Mouse (Mus musculus) midbrain, embryonic 12.5 days (tissue): ENCODE data around the gene Mal. TPM values are rescaled to one million over a fixed set of nuclear protein-coding genes. Genes with fewer than 3 reads are reported as not detected.
A peak's percentile ranks its signal among the peaks of the same experiment; 100 is the strongest.

Experiments
- ATAC-seq: fragments of 200-750 bp; cut with Nextera tagmentation; 2 replicates; pipeline ENCODE4 v1.8.0; 2017; ENCODE audit warnings: low read depth, moderate TSS enrichment, moderate library complexity; ENCODE audit not compliant: low FRiP score
- H3K27ac ChIP-seq: fragments of 300-500 bp; sonication (generic); replicated peaks from 2 replicates; pipeline ENCODE4 v1.5.1; 2016; ENCODE audit warnings: mild to moderate bottlenecking
- H3K27me3 ChIP-seq: fragments of 300-500 bp; sonication (generic); 2 replicates; pipeline ENCODE4 v1.6.1; 2016; ENCODE audit warnings: mild to moderate bottlenecking
- H3K36me3 ChIP-seq: fragments of 300-500 bp; sonication (generic); 2 replicates; pipeline ENCODE4 v1.6.1; 2016
- H3K4me1 ChIP-seq: fragments of 300-500 bp; sonication (generic); 2 replicates; pipeline ENCODE4 v1.6.1; 2016
- H3K4me2 ChIP-seq: fragments of 300-500 bp; sonication (generic); replicated peaks from 2 replicates; pipeline ENCODE4 v1.6.1; 2016; ENCODE audit warnings: mild to moderate bottlenecking, moderate library complexity
- H3K4me3 ChIP-seq: fragments of 300-500 bp; sonication (generic); 2 replicates; pipeline ENCODE4 v1.5.1; 2016; ENCODE audit warnings: mild to moderate bottlenecking
- H3K9ac ChIP-seq: fragments of 300-500 bp; sonication (generic); replicated peaks from 2 replicates; pipeline ENCODE4 v1.6.1; 2016; ENCODE audit warnings: mild to moderate bottlenecking, moderate library complexity
- H3K9me3 ChIP-seq: fragments of 300-500 bp; sonication (generic); 2 replicates; pipeline ENCODE4 v1.6.1; 2016; ENCODE audit warnings: mild to moderate bottlenecking
- WGBS: fragments of 180-500 bp; shearing (Covaris S2); methylation state at CpG from one replicate; pipeline ENCODE4 v1.1.7; 2016; 5-methylcytosine and 5-hydroxymethylcytosine counted together
- polyA plus RNA-seq: library from polyadenylated mRNA; unstranded; fragments of >200 nt; fragmentation: Nextera tagmentation; extraction: Ambion mirVana; gene quantifications from 2 replicates; pipeline ENCODE4 v1.2.1, GENCODE M21; 2016

The Mal gene
- 0.88 and 1.2 TPM in 2 replicates for polyA plus RNA-seq

DNA sequence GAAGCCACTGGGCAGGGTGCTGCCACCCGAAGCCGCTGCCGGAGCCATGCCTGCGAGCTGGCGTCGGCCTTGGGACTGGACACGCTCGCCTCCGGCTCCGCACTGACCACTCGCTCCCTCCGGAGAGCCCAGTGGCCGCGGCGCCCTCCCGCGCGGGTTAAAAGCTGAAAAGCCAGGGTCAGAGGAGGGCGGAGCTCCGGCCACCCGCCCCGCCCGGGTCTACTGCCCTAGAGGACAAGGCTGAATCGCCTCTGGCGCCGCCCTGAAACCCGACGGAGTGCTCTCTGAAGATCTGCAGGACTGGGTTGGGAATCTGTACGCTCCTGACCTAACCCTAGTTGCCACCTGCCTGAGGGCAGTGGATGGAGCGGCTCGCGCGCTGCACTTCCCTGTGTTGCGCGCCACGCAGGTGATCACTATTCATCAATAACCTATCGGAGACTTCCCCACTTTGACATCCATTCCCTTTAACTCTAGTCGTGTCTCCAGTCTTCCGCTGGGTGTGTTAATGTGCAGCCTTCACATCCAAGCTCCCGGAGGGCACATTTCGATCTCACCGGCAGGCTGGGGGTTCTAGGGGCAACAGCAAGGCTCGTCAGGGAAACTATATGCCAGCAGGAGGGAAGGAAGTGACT lies at the start of gene Mal:
Gene Mal (minus strand): TSS at position 610 of the 635 bp plus-strand sequence.
- peaks cover 14% of the 10 kb centered on the region for H3K4me1 ChIP-seq
- peak within 1 kb of the TSS; percentile 83 for H3K4me2 ChIP-seq
- peaks cover 56% of the 10 kb centered on the region for H3K27me3 ChIP-seq
- WGBS: under 1% methylated on average over 43 of the region's 43 CpGs
- no peak for ATAC-seq
- no peaks in the 10 kb centered on the region for H3K36me3 ChIP-seq
- peak within 1 kb of the TSS; percentile 47 for H3K4me3 ChIP-seq
- H3K9ac ChIP-seq: peak within 1 kb of the TSS; percentile 50; the same call in 1 of the 2 replicates
- no peaks in the 10 kb centered on the region for H3K9me3 ChIP-seq
- H3K27ac ChIP-seq: no peak within 1 kb of the TSS

DNA sequence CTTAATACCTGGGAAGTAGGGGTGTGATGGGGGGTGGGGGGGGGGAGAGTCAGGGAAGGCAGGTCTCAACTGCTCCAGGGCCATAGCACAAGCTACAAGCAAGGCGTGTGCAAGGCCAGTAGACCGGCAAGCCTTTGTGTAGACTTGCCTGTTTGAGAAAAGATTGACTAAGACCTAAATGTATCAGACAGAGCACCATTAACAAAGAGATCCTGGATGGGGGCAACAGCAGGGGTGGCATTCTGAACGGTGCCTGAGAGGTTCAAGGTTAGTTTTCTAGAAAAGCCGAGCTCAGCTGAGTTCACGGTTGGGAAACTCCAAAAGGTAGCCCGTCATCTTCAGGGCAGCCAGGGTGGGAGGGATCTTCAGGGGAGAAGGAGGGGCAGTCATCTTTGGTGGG lies 48.8 kb upstream of the Mal start:
- H3K4me3 ChIP-seq: no peak overlapping the region
- no peaks in the 10 kb centered on the region for H3K4me1 ChIP-seq
- no peaks in the 10 kb centered on the region for H3K36me3 ChIP-seq
- no peak overlapping the region for H3K4me2 ChIP-seq
- no peak overlapping the region for H3K9ac ChIP-seq
- no peaks in the 10 kb centered on the region for H3K9me3 ChIP-seq
- ATAC-seq: no peak
- 79% methylated on average over 6 of the region's 6 CpGs for WGBS
- no peaks in the 10 kb centered on the region for H3K27me3 ChIP-seq
- H3K27ac ChIP-seq: no peak overlapping the region

GRCm38 (mm10) chr2:127689239-127689638 lies 32.7 kb upstream of the Mal start:
- Histone ChIP-seq H3K4me2 (no peak overlapping the region), H3K4me3 (no peak overlapping the region), H3K36me3 (no peaks in the 10 kb centered on the region), H3K9ac (no peak overlapping the region), H3K27me3 (peaks cover 11% of the 10 kb centered on the region; the same call in 1 of the 2 replicates), H3K9me3 (no peaks in the 10 kb centered on the region), H3K4me1 (no peaks in the 10 kb centered on the region), H3K27ac (no peak overlapping the region)
- no peak for ATAC-seq
- 91% methylated on average over 4 of the region's 4 CpGs for WGBS

DNA sequence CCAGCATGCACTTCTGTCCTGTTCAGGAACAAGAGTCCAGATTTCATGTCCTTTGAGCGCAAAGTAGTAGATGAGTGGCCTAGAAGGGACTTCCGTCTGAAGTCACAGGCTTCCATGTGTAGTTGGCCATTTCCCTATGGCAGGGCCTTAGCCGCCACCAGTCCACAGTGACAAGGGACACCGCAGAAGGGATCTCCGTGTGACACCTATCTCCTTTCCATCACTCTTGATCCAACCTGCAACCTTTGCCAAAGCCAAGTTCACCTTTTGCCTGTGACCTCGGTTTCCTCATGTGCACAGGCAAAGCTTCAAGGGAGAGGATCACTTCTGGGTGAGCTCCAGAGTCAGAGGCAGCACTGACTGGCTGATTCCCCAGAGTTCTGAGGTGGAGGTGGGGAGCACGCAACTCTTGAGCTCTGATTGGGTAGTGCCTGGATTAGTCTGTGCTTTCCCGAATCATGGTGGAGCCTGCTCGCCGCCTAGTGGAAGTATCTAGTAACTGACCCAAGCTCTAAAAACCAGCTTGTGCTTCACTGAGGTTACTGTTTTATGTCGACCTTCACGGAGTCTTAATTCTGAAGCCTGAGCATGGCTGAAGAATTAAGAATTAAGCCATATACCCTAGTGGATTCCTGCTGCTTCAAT lies 27.3 kb upstream of the Mal start:
- peak; percentile 68; the same call in 1 of the 2 replicates for ATAC-seq
- Histone ChIP-seq H3K9ac (no peak overlapping the region), H3K4me3 (no peak overlapping the region), H3K27me3 (peaks cover 12% of the 10 kb centered on the region; the same call in 1 of the 2 replicates), H3K27ac (no peak overlapping the region), H3K9me3 (no peaks in the 10 kb centered on the region), H3K4me1 (no peaks in the 10 kb centered on the region), H3K4me2 (no peak overlapping the region), H3K36me3 (no peaks in the 10 kb centered on the region)
- 39% methylated on average over 12 of the region's 12 CpGs for WGBS

DNA sequence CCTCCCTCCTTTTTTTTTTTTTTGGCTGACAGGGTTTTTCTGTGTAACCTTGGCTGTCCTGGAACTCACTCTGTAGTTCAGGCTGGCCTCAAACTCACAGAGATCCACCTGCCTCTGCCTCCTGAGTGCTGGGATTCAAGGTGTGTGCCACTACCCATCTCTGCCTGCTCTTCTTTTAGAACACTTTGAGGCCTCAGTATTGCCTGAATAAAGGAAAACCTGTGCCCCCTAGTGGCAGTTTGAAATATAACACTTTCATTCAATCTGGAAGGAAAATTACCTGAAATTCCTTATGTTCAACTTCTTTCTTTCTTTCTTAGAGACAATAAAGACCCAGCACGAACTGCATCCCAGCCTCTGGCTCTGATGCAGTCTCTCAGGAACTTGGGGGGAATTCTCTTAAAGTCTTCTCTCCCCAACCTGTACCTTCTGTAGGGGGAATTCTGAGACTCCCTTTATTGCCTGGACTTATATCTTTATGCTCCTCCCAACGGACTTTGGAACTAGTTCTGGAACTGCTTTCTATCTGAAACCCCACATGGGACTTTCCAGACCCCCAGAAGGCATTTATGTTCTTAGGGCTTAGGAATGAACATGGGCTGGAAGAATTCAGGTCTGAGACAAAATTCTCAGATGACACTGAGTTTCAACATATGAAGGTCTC lies 11.5 kb upstream of the Mal start:
- H3K4me2 ChIP-seq: no peak overlapping the region
- no peak for ATAC-seq
- no peak overlapping the region for H3K4me3 ChIP-seq
- no peaks in the 10 kb centered on the region for H3K27me3 ChIP-seq
- no peaks in the 10 kb centered on the region for H3K4me1 ChIP-seq
- no peak overlapping the region for H3K9ac ChIP-seq
- 18% methylated on average over 2 of the region's 2 CpGs for WGBS
- no peaks in the 10 kb centered on the region for H3K9me3 ChIP-seq
- H3K36me3 ChIP-seq: no peaks in the 10 kb centered on the region
- H3K27ac ChIP-seq: no peak overlapping the region

DNA sequence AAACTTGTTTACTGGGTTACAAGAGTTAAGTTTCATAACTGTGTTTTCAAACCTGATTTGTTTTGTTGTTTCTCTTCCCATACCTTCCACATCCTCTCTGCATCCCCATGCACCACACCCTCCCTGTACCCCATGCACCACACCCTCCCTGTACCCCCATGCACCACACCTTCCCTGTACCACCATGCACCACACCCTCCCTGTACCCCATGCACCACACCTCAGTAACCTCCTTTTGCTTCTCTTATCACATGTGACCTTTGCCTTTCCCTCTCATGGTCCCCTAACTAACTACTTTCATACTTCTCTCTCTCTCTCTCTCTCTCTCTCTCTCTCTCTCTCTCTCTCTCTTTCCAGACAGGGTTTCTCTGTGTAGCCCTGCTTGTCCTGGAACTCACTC lies 10.5 kb upstream of the Mal start:
- no peak overlapping the region for H3K4me3 ChIP-seq
- no peak overlapping the region for H3K27ac ChIP-seq
- ATAC-seq: no peak

DNA sequence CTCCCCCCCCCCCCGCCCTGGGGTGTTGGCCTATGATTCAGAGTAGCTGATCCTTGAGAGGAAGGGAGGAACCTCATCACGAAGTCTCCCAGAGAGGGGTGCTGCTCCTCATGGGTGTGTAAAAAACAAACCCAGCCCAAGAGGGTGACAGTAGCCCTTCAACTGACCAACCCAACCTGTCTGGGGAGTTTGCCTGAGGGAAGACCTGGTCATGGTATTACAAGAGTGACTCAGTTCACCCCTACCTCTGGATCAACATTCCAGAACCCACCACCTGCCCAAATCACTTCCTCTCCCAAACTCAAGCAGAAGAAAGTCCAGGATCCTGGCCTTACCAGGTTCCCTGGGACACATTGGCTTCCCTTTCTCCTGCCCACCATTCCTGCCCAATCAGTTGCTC lies 6.2 kb upstream of the Mal start:
- WGBS: 27% methylated on average over 2 of the region's 2 CpGs
- no peaks in the 10 kb centered on the region for H3K4me1 ChIP-seq
- no peak for ATAC-seq
- no peaks in the 10 kb centered on the region for H3K9me3 ChIP-seq
- no peaks in the 10 kb centered on the region for H3K36me3 ChIP-seq
- H3K27ac ChIP-seq: no peak overlapping the region
- H3K4me2 ChIP-seq: no peak overlapping the region
- no peak overlapping the region for H3K9ac ChIP-seq
- peaks cover 4% of the 10 kb centered on the region for H3K27me3 ChIP-seq
- H3K4me3 ChIP-seq: no peak overlapping the region

More for the DNA sequence above, 10.5 kb upstream of the Mal start:
- Histone ChIP-seq H3K27me3 (no peaks in the 10 kb centered on the region), H3K4me1 (no peaks in the 10 kb centered on the region), H3K9me3 (no peaks in the 10 kb centered on the region), H3K9ac (no peak overlapping the region), H3K4me2 (no peak overlapping the region), H3K36me3 (no peaks in the 10 kb centered on the region)

GRCm38 (mm10) chr2:127655419-127655818 lies 1.1 kb downstream of the Mal start:
- no peaks in the 10 kb centered on the region for H3K9me3 ChIP-seq
- H3K4me1 ChIP-seq: peaks cover 14% of the 10 kb centered on the region
- peaks cover 56% of the 10 kb centered on the region for H3K27me3 ChIP-seq
- 0 out of 2 replicates have a peak overlapping the region, but pooled peaks have one; percentile 50 for H3K9ac ChIP-seq
- 7% methylated on average over 9 of the region's 9 CpGs for WGBS
- H3K27ac ChIP-seq: no peak overlapping the region
- H3K4me2 ChIP-seq: peak overlapping the region; percentile 83
- peak overlapping the region; percentile 47; the same call in 1 of the 2 replicates for H3K4me3 ChIP-seq
- no peaks in the 10 kb centered on the region for H3K36me3 ChIP-seq
- ATAC-seq: no peak

DNA sequence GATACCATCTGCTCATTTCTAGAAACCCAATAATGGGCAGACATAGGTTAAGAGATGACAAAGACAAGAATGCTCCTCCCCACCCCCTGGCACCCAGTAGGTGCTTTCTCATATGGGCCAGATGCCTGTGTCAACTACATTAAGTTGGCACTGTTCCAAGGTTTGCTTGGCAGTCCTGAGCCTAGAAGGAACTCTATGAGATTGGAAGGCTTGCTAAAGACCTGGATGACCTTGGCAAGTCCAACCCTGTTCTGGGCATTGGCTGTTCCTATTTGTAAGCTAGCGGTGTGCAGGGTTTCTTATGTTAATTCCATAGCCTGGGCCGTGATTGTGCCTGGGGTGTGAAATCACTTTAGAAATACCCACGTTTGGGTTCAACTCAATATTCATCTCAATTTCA lies 1.7 kb downstream of the Mal start:
- Histone ChIP-seq H3K9ac (no peak overlapping the region), H3K4me2 (no peak overlapping the region), H3K4me3 (no peak overlapping the region), H3K27ac (no peak overlapping the region), H3K36me3 (no peaks in the 10 kb centered on the region), H3K27me3 (peaks cover 56% of the 10 kb centered on the region), H3K9me3 (no peaks in the 10 kb centered on the region), H3K4me1 (peaks cover 14% of the 10 kb centered on the region)
- WGBS: 44% methylated on average over 3 of the region's 3 CpGs
- ATAC-seq: no peak

GRCm38 (mm10) chr2:127652805-127653204 lies 3.7 kb downstream of the Mal start:
- WGBS: 88% methylated on average over 2 of the region's 2 CpGs
- H3K9me3 ChIP-seq: no peaks in the 10 kb centered on the region
- H3K4me3 ChIP-seq: no peak overlapping the region
- no peak overlapping the region for H3K4me2 ChIP-seq
- H3K9ac ChIP-seq: no peak overlapping the region
- H3K27ac ChIP-seq: no peak overlapping the region
- H3K27me3 ChIP-seq: peaks cover 53% of the 10 kb centered on the region
- ATAC-seq: no peak
- H3K4me1 ChIP-seq: peaks cover 14% of the 10 kb centered on the region
- no peaks in the 10 kb centered on the region for H3K36me3 ChIP-seq

- Histone ChIP-seq H3K4me1 (peaks cover 14% of the 10 kb centered on the region), H3K36me3 (no peaks in the 10 kb centered on the region), H3K4me2 (no peak overlapping the region), H3K4me3 (no peak overlapping the region), H3K27ac (no peak overlapping the region), H3K27me3 (peaks cover 49% of the 10 kb centered on the region), H3K9me3 (no peaks in the 10 kb centered on the region), H3K9ac (no peak overlapping the region)
- ATAC-seq: no peak
These were observed 4.2 kb downstream of the Mal start for GRCm38 (mm10) chr2:127652335-127652734.

DNA sequence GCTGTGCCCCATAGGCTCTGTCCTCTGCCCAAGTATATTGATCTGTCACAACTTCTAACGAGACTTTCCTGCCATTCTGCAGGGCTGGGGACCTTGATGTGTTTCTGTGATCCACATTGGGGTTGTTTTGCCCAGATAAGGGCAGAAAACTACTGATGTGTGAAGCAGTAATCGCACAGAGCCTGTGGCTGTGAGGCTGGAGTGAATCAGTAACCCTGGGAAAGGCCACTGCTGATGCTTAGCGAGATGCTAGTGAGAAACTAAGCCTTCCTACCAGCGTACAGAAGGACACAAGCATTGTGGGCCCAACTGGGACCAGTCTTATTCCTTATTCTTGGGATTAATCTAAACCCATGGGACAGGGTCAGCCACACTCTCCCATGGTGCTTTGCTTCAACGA lies 4.9 kb downstream of the Mal start:
- WGBS: 74% methylated on average over 5 of the region's 5 CpGs
- H3K36me3 ChIP-seq: no peaks in the 10 kb centered on the region
- H3K4me3 ChIP-seq: no peak overlapping the region
- H3K4me2 ChIP-seq: no peak overlapping the region
- H3K27me3 ChIP-seq: peaks cover 41% of the 10 kb centered on the region
- H3K9ac ChIP-seq: no peak overlapping the region
- no peaks in the 10 kb centered on the region for H3K9me3 ChIP-seq
- no peak overlapping the region for H3K27ac ChIP-seq
- H3K4me1 ChIP-seq: peaks cover 12% of the 10 kb centered on the region
- ATAC-seq: no peak
